Mouse (Mus musculus) erythroblast, embryonic 14.5 days (primary cell): Measurements from ENCODE around the gene Plaur. TPM values are rescaled to one million over a fixed set of nuclear protein-coding genes. Genes with fewer than 3 reads are reported as not detected.

ENCODE experiments used
- H3K27me3 ChIP-seq: 2 replicates; pipeline ENCODE4 v1.6.1; 2012; ENCODE audit warnings: inconsistent platforms; ENCODE audit not compliant: control insufficient read depth
- H3K36me3 ChIP-seq: 2 replicates; pipeline ENCODE4 v1.6.1; 2012; ENCODE audit warnings: mild to moderate bottlenecking, inconsistent platforms; ENCODE audit not compliant: control insufficient read depth
- H3K4me1 ChIP-seq: 2 replicates; pipeline ENCODE4 v1.6.1; 2012; ENCODE audit warnings: inconsistent platforms; ENCODE audit not compliant: control insufficient read depth
- H3K4me3 ChIP-seq: replicated peaks from 2 replicates; pipeline ENCODE3; 2012; ENCODE audit warnings: moderate library complexity, mild to moderate bottlenecking, inconsistent platforms
- H3K9me3 ChIP-seq: 2 replicates; pipeline ENCODE4 v1.6.1; 2012; ENCODE audit warnings: low read length, inconsistent platforms, mixed read lengths; ENCODE audit not compliant: control insufficient read depth
- GATA1 ChIP-seq: IDR thresholded peaks from 2 replicates; pipeline ENCODE4 v1.6.1; 2012; ENCODE audit warnings: low read length, inconsistent platforms, mixed read lengths
- TAL1 ChIP-seq: IDR thresholded peaks from 3 replicates; pipeline ENCODE4 v1.6.1; 2012; ENCODE audit warnings: low read length, inconsistent platforms, mixed read lengths
- polyA plus RNA-seq: library from polyadenylated mRNA; stranded (reverse); fragments of >175 nt; gene quantifications from 2 replicates; pipeline ENCODE4 v1.2.3, GENCODE M21; 2012

Plaur gene
- polyA plus RNA-seq, 1 experiment, result 0.08 TPM

- H3K9me3 ChIP-seq, result no peaks in the 10 kb centered on the region
- TF ChIP-seq GATA1 (no peak), TAL1 (no peak)
- no peaks in the 10 kb centered on the region for H3K27me3 ChIP-seq
- H3K4me1 ChIP-seq, result 0 out of 2 replicates have a peak, but pooled peaks cover 2% of the 10 kb centered on the region
- H3K4me3 ChIP-seq, result no peak overlapping the region
- no peaks in the 10 kb centered on the region for H3K36me3 ChIP-seq
Measured at GRCm38 (mm10) chr7:24439891-24440290, 22.4 kb upstream of the Plaur start.

GRCm38 (mm10) chr7:24441785-24442184 lies 20.5 kb upstream of the Plaur start:
- Histone ChIP-seq H3K4me3 (no peak overlapping the region), H3K36me3 (no peaks in the 10 kb centered on the region), H3K27me3 (no peaks in the 10 kb centered on the region), H3K9me3 (no peaks in the 10 kb centered on the region), H3K4me1 (peaks cover 2% of the 10 kb centered on the region; the same call in 1 of the 2 replicates)
- TF ChIP-seq GATA1, result no peak
- TF ChIP-seq TAL1, result no peak

- Histone ChIP-seq H3K27me3 (no peaks in the 10 kb centered on the region), H3K9me3 (no peaks in the 10 kb centered on the region), H3K4me3 (no peak overlapping the region), H3K4me1 (peaks cover 2% of the 10 kb centered on the region; the same call in 1 of the 2 replicates), H3K36me3 (no peaks in the 10 kb centered on the region)
- TF ChIP-seq GATA1 (no peak), TAL1 (no peak)
Measured at GRCm38 (mm10) chr7:24442313-24442712, 20.0 kb upstream of the Plaur start.

GRCm38 (mm10) chr7:24445266-24445926 lies 16.9 kb upstream of the Plaur start:
- Histone ChIP-seq H3K4me1 (peaks cover 5% of the 10 kb centered on the region), H3K27me3 (no peaks in the 10 kb centered on the region), H3K9me3 (no peaks in the 10 kb centered on the region), H3K4me3 (no peak overlapping the region), H3K36me3 (no peaks in the 10 kb centered on the region)
- TF ChIP-seq TAL1 (no peak), GATA1 (no peak)

GRCm38 (mm10) chr7:24446697-24447340 lies 15.5 kb upstream of the Plaur start:
- H3K9me3 ChIP-seq, result no peaks in the 10 kb centered on the region
- H3K4me3 ChIP-seq, result no peak overlapping the region
- peaks cover 14% of the 10 kb centered on the region for H3K4me1 ChIP-seq
- TF ChIP-seq TAL1, result no peak
- no peak for TF ChIP-seq GATA1
- H3K36me3 ChIP-seq, result no peaks in the 10 kb centered on the region
- H3K27me3 ChIP-seq, result 0 out of 2 replicates have a peak, but pooled peaks cover under 1% of the 10 kb centered on the region

GRCm38 (mm10) chr7:24448782-24449517 lies 13.3 kb upstream of the Plaur start:
- TF ChIP-seq TAL1 (no peak), GATA1 (no peak)
- Histone ChIP-seq H3K36me3 (no peaks in the 10 kb centered on the region), H3K4me3 (no peak overlapping the region), H3K4me1 (peaks cover 13% of the 10 kb centered on the region), H3K9me3 (no peaks in the 10 kb centered on the region), H3K27me3 (peaks cover 6% of the 10 kb centered on the region)

GRCm38 (mm10) chr7:24450585-24451017 lies 11.7 kb upstream of the Plaur start:
- Histone ChIP-seq H3K36me3 (no peaks in the 10 kb centered on the region), H3K27me3 (peaks cover 6% of the 10 kb centered on the region), H3K4me1 (peaks cover 13% of the 10 kb centered on the region), H3K9me3 (no peaks in the 10 kb centered on the region), H3K4me3 (no peak overlapping the region)
- TF ChIP-seq TAL1, result no peak
- TF ChIP-seq GATA1, result no peak

- Histone ChIP-seq H3K36me3 (no peaks in the 10 kb centered on the region), H3K9me3 (no peaks in the 10 kb centered on the region), H3K27me3 (peaks cover 6% of the 10 kb centered on the region), H3K4me1 (peaks cover 13% of the 10 kb centered on the region), H3K4me3 (no peak within 1 kb of the TSS)
- TF ChIP-seq GATA1 (no peak), TAL1 (no peak)
Measured at GRCm38 (mm10) chr7:24451855-24452311, 10.4 kb upstream of the Plaur start, which contains the start of gene Irgc1. Irgc1 (minus strand) TSS chr7:24452297.

GRCm38 (mm10) chr7:24454199-24454598 lies 8.1 kb upstream of the Plaur start:
- H3K27me3 ChIP-seq, result peaks cover 6% of the 10 kb centered on the region
- H3K36me3 ChIP-seq, result no peaks in the 10 kb centered on the region
- peaks cover 13% of the 10 kb centered on the region for H3K4me1 ChIP-seq
- no peak overlapping the region for H3K4me3 ChIP-seq
- no peaks in the 10 kb centered on the region for H3K9me3 ChIP-seq
- TF ChIP-seq TAL1 (no peak), GATA1 (no peak)
